Mouse (Mus musculus) stomach, embryonic 16.5 days (tissue): ENCODE measurements around the gene Ctr9. TPM values are rescaled to one million over a fixed set of nuclear protein-coding genes. Genes with fewer than 3 reads are reported as not detected.

Source experiments
- ATAC-seq: fragments of 200-750 bp; cut with Nextera tagmentation; 2 replicates; pipeline ENCODE4 v1.8.0; 2017; ENCODE audit warnings: moderate number of reproducible peaks, moderate TSS enrichment; ENCODE audit not compliant: insufficient read depth, low FRiP score
- H3K27ac ChIP-seq: fragments of 300-500 bp; sonication (generic); 2 replicates; pipeline ENCODE4 v1.5.1; 2014; ENCODE audit warnings: low read length
- H3K27me3 ChIP-seq: fragments of 300-500 bp; sonication (generic); 2 replicates; pipeline ENCODE4 v1.6.1; 2014; ENCODE audit warnings: low read length, control low read depth, mixed read lengths; ENCODE audit not compliant: control insufficient read depth, insufficient read depth
- H3K36me3 ChIP-seq: fragments of 300-500 bp; sonication (generic); 2 replicates; pipeline ENCODE4 v1.6.1; 2014; ENCODE audit warnings: low read length; ENCODE audit not compliant: control insufficient read depth, insufficient read depth
- H3K4me1 ChIP-seq: fragments of 300-500 bp; sonication (generic); 2 replicates; pipeline ENCODE4 v1.6.1; 2014; ENCODE audit warnings: low read length, control low read depth, mixed read lengths; ENCODE audit not compliant: control insufficient read depth, insufficient read depth
- H3K4me2 ChIP-seq: fragments of 300-500 bp; sonication (generic); 2 replicates; pipeline ENCODE4 v1.6.1; 2014; ENCODE audit warnings: low read depth, low read length, mixed read lengths
- H3K4me3 ChIP-seq: fragments of 300-500 bp; sonication (generic); replicated peaks from 2 replicates; pipeline ENCODE4 v1.5.1; 2014; ENCODE audit warnings: mild to moderate bottlenecking, low read length
- H3K9ac ChIP-seq: fragments of 300-500 bp; sonication (generic); 2 replicates; pipeline ENCODE4 v1.6.1; 2014; ENCODE audit warnings: low read length
- H3K9me3 ChIP-seq: fragments of 300-500 bp; sonication (generic); replicated peaks from 2 replicates; pipeline ENCODE4 v1.6.1; 2016; ENCODE audit warnings: low read length, control low read depth; ENCODE audit not compliant: control insufficient read depth
- WGBS: fragments of 180-500 bp; shearing (Covaris S2); extraction: QIAGEN DNeasy Blood & Tissue Kit; methylation state at CpG from one replicate; pipeline ENCODE4 v1.1.7; 2014; 5-methylcytosine and 5-hydroxymethylcytosine counted together
- polyA plus RNA-seq: library from polyadenylated mRNA; unstranded; fragments of >200 nt; fragmentation: Nextera tagmentation; extraction: Ambion mirVana; gene quantifications from 2 replicates; pipeline ENCODE4 v1.2.1, GENCODE M21; 2015

Ctr9 gene
- polyA plus RNA-seq: 54.4 and 57.3 TPM in 2 replicates

- peak within 1 kb of the TSS; percentile 92 for H3K27ac ChIP-seq
- peaks cover 12% of the 10 kb centered on the region for H3K4me1 ChIP-seq
- no peaks in the 10 kb centered on the region for H3K9me3 ChIP-seq
- peak; percentile 95 for ATAC-seq
- peak within 1 kb of the TSS; percentile 78 for H3K9ac ChIP-seq
- peak within 1 kb of the TSS; percentile 74 for H3K4me2 ChIP-seq
- peak within 1 kb of the TSS; percentile 81 for H3K4me3 ChIP-seq
- H3K27me3 ChIP-seq: no peaks in the 10 kb centered on the region
- 0 out of 2 replicates have a peak, but pooled peaks cover 5% of the 10 kb centered on the region for H3K36me3 ChIP-seq
- WGBS: 5% methylated on average over 45 of the region's 45 CpGs
These were observed at the start of gene Ctr9 for GRCm38 (mm10) chr7:111028281-111029045. Gene Ctr9, plus strand, starts transcription at chr7:111028951.

DNA sequence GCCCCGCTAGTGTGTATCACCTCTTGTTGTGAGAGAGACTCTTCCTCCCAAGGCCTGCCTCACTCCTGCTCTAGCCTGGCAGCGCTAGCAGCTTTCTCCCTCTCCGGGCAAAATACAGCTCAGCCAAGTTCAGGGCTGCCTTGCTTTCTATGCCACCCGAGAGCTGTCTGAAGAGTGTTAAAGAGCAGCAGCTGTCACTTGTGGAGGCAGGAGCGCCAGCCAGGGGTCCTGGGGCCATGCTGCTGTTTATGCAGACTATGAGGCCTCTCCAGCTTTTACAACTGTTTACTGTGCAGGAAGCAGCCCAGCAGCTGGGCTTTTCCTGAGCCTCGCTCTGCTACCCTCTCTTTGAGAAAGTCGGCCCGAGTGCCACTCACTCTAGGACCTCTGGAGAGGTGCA, 47.7 kb upstream of the Ctr9 start:
- peak overlapping the region; percentile 41 for H3K4me3 ChIP-seq
- no peaks in the 10 kb centered on the region for H3K36me3 ChIP-seq
- H3K27ac ChIP-seq: peak overlapping the region; percentile 96
- H3K9ac ChIP-seq: peak overlapping the region; percentile 69
- 36% methylated on average over 8 of the region's 8 CpGs for WGBS
- peaks cover 23% of the 10 kb centered on the region for H3K4me1 ChIP-seq
- 0 out of 2 replicates have a peak, but pooled peaks have one; percentile 27 for ATAC-seq
- no peaks in the 10 kb centered on the region for H3K9me3 ChIP-seq
- peak overlapping the region; percentile 47 for H3K4me2 ChIP-seq
- no peaks in the 10 kb centered on the region for H3K27me3 ChIP-seq

DNA sequence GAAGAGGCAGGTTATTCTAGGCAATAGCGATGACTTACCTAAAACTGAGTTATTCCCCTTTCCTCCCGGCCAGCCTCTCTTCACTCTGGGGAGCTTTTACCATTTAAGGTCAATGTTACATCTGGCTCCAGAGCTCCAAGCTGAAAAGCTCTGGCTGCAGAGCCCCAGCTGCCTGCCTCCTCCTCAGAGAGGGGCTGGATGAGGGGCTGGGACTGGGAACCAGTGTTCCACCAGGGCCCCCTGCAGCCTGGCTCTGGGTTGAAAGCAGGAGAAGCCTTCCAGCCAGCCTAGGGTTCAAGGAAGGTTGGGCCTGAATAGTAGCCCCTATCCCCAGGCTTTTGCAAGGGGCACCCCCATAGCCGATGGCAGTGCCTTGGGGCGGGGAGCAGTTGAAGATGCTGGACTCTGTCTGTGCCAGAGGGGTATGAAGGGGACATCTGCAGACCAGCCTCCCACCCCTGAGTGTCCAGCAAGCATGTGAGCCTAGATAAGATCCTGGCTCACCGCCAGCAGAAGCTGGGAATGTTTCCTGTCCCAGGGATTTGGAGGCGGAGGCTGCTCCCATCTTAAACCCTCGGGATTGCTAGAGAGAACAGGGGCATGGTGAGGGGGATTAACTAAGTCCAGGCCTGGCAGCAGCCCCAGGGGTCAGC, 46.6 kb upstream of the Ctr9 start, which contains the start of gene Mrvi1:
Gene Mrvi1, minus strand, starts transcription at position 409 of the 653 bp plus-strand sequence.
- peak; percentile 87 for ATAC-seq
- 31% methylated on average over 7 of the region's 7 CpGs for WGBS
- no peaks in the 10 kb centered on the region for H3K9me3 ChIP-seq
- peak within 1 kb of the TSS; percentile 47 for H3K4me2 ChIP-seq
- no peaks in the 10 kb centered on the region for H3K27me3 ChIP-seq
- peak within 1 kb of the TSS; percentile 69 for H3K9ac ChIP-seq
- peaks cover 19% of the 10 kb centered on the region for H3K4me1 ChIP-seq
- peak within 1 kb of the TSS; percentile 96 for H3K27ac ChIP-seq
- H3K4me3 ChIP-seq: peak within 1 kb of the TSS; percentile 41
- H3K36me3 ChIP-seq: no peaks in the 10 kb centered on the region

DNA sequence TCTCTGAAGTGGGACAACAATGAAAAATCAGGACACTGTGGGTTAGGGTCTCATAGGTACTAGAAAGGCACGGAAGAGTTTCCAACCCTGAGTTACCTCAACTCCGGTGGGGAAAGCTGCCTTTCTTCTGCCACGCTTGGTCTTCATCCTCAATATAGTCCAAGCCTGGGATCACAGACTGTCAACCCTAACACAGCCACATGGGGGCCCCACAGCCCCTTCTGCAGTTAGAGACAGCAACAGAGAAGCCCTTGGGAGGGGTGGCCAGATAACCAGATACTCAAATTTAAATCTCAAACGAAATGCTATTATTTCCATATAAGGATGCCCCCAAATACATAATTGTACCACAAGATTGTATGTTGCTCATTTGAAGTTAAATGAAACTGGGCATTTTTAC, 46.0 kb upstream of the Ctr9 start:
- Histone ChIP-seq H3K36me3 (no peaks in the 10 kb centered on the region), H3K27ac (peak overlapping the region; percentile 96), H3K9me3 (no peaks in the 10 kb centered on the region), H3K27me3 (no peaks in the 10 kb centered on the region), H3K4me3 (peak overlapping the region; percentile 41; the same call in 1 of the 2 replicates), H3K4me1 (peaks cover 19% of the 10 kb centered on the region), H3K9ac (no peak overlapping the region), H3K4me2 (peak overlapping the region; percentile 47)
- ATAC-seq: peak; percentile 33; the same call in 1 of the 2 replicates
- WGBS: 49% methylated on average over 4 of the region's 4 CpGs

GRCm38 (mm10) chr7:110983621-110984020, 45.1 kb upstream of the Ctr9 start:
- Histone ChIP-seq H3K9me3 (no peaks in the 10 kb centered on the region), H3K4me1 (peaks cover 19% of the 10 kb centered on the region), H3K27me3 (no peaks in the 10 kb centered on the region), H3K9ac (no peak overlapping the region), H3K36me3 (no peaks in the 10 kb centered on the region), H3K27ac (peak overlapping the region; percentile 96), H3K4me2 (no peak overlapping the region), H3K4me3 (no peak overlapping the region)
- WGBS: 41% methylated on average over 5 of the region's 5 CpGs
- no peak for ATAC-seq

GRCm38 (mm10) chr7:110985581-110986265, 43.0 kb upstream of the Ctr9 start:
- Histone ChIP-seq H3K4me1 (peaks cover 13% of the 10 kb centered on the region; the same call in 1 of the 2 replicates), H3K9me3 (no peaks in the 10 kb centered on the region), H3K27me3 (no peaks in the 10 kb centered on the region), H3K4me3 (no peak overlapping the region), H3K9ac (no peak overlapping the region), H3K4me2 (no peak overlapping the region), H3K27ac (no peak overlapping the region), H3K36me3 (no peaks in the 10 kb centered on the region)
- no peak for ATAC-seq
- 74% methylated on average over 7 of the region's 7 CpGs for WGBS

- Histone ChIP-seq H3K4me3 (no peak overlapping the region), H3K9ac (no peak overlapping the region), H3K4me2 (no peak overlapping the region), H3K36me3 (no peaks in the 10 kb centered on the region), H3K27ac (no peak overlapping the region), H3K4me1 (peaks cover 8% of the 10 kb centered on the region; the same call in 1 of the 2 replicates), H3K27me3 (no peaks in the 10 kb centered on the region), H3K9me3 (no peaks in the 10 kb centered on the region)
- ATAC-seq: no peak
- 90% methylated on average over 3 of the region's 3 CpGs for WGBS
These were observed 40.7 kb upstream of the Ctr9 start for GRCm38 (mm10) chr7:110988081-110988480.

GRCm38 (mm10) chr7:110989286-110989879, 39.4 kb upstream of the Ctr9 start:
- H3K9ac ChIP-seq: no peak overlapping the region
- 44% methylated on average over 5 of the region's 5 CpGs for WGBS
- H3K27ac ChIP-seq: no peak overlapping the region
- no peaks in the 10 kb centered on the region for H3K36me3 ChIP-seq
- no peaks in the 10 kb centered on the region for H3K27me3 ChIP-seq
- H3K4me3 ChIP-seq: no peak overlapping the region
- H3K4me2 ChIP-seq: no peak overlapping the region
- H3K9me3 ChIP-seq: no peaks in the 10 kb centered on the region
- H3K4me1 ChIP-seq: 0 out of 2 replicates have a peak, but pooled peaks cover 3% of the 10 kb centered on the region
- ATAC-seq: no peak
